Comparison of ENCODE assay signal across 19 mouse cellular contexts in genomic region chr19:30194999-30195398, GRCm38 (mm10). TPM values are rescaled to one million over a fixed set of nuclear protein-coding genes. Genes with fewer than 3 reads are reported as not detected.
"Had no signal": no experiment of that assay in that cellular context is flagged by ENCODE, and none has a peak within 500 bp of the region (broad histone marks: within the 10 kb centered on the region; RNA-seq: fewer than 3 reads in every experiment).

No protein-coding gene starts in this region.

- H3K4me2 ChIP-seq: limb, embryonic 15.5 days; lung, embryonic 15.5 days; midbrain, embryonic 11.5 days; midbrain, embryonic 15.5 days; neural tube, embryonic 13.5 days had no signal

- ATAC-seq: inflammation-experienced regulatory T-cells, adult 6 months; intestine, postnatal 0 days; midbrain, embryonic 15.5 days had no signal

- H3K27me3 ChIP-seq: limb, embryonic 15.5 days; lung, embryonic 15.5 days; megakaryocyte, embryonic 14.5 days; midbrain, embryonic 15.5 days; neural tube, embryonic 13.5 days had no signal

- DNase-seq: kidney, adult 8-10 months; kidney, postnatal 25 days; lung, postnatal 14 days; retina, postnatal 1 day; right cerebral cortex, postnatal 14 days; thymus, adult 18-20 months; thymus, postnatal 14 days had no signal

- H3K9me3 ChIP-seq: limb, embryonic 15.5 days; midbrain, embryonic 15.5 days; neural tube, embryonic 13.5 days had no signal

- H3K36me3 ChIP-seq: limb, embryonic 15.5 days; lung, embryonic 15.5 days; midbrain, embryonic 15.5 days; neural tube, embryonic 13.5 days had no signal

- H3K4me1 ChIP-seq: limb, embryonic 15.5 days; lung, embryonic 15.5 days; megakaryocyte, embryonic 14.5 days; midbrain, embryonic 15.5 days; neural tube, embryonic 13.5 days had no signal

- H3K4me3 ChIP-seq: left cerebral cortex, adult 2 months; limb, embryonic 15.5 days; lung, embryonic 15.5 days; megakaryocyte, embryonic 14.5 days; midbrain, embryonic 15.5 days; neural tube, embryonic 13.5 days had no signal

- H3K9ac ChIP-seq: limb, embryonic 15.5 days; lung, embryonic 15.5 days; midbrain, embryonic 15.5 days; neural tube, embryonic 13.5 days had no signal

- H3K27ac ChIP-seq: left cerebral cortex, adult 2 months; limb, embryonic 15.5 days; lung, embryonic 15.5 days; macrophage; midbrain, embryonic 15.5 days; neural tube, embryonic 13.5 days had no signal

RNA-seq across cellular contexts. Expression of gene Mbl2, which starts 37.7 kb away (rescaled TPM):
- polyA plus RNA-seq: inflammation-experienced regulatory T-cells, adult 6 months; kidney, embryonic 16.5 days; limb, embryonic 11.5 days; limb, embryonic 15.5 days; lung, embryonic 15.5 days; macrophage; midbrain, embryonic 11.5 days; midbrain, embryonic 15.5 days; neural tube, embryonic 13.5 days had no signal
